Mouse (Mus musculus): ENCODE measurements around the gene Clca3b.
"Not testable (repeated sequence)": the region's sequence is repeated elsewhere in the genome, so short reads cannot be mapped to it uniquely, and the experiment has no call there.

- not testable (repeated sequence) for TF ChIP-seq CTCF (IDR thresholded peaks at IDR 0.05; ENCODE audit: borderline replicate concordance, extremely low read depth, insufficient read depth, insufficient read length); POLR2A (IDR thresholded peaks at IDR 0.05; ENCODE audit: borderline replicate concordance, extremely low read depth, insufficient read depth, insufficient read length, poor library complexity, severe bottlenecking)
Observed at GRCm38 (mm10) chr3:144849014-144849556, at the start of gene Clca3b.
